Mouse (Mus musculus): ENCODE results near the gene Frat2. TPM values are rescaled to one million over a fixed set of nuclear protein-coding genes. Genes with fewer than 3 reads are reported as not detected.

Frat2 gene
- polyA plus RNA-seq, 1 experiment: 1.5 TPM

GRCm38 (mm10) chr19:41844345-41844744 is 3.6 kb downstream of the Frat2 start:
- DNase-seq (ENCODE audit: low read depth): no peak

- DNase-seq (ENCODE audit: low read depth): no peak
Observed at GRCm38 (mm10) chr19:41842706-41843105, 5.2 kb downstream of the Frat2 start.

- no peak for DNase-seq (ENCODE audit: low read depth)
Observed at GRCm38 (mm10) chr19:41842196-41842595, 5.7 kb downstream of the Frat2 start.

GRCm38 (mm10) chr19:41841105-41841750 is 6.7 kb downstream of the Frat2 start:
- no peak for DNase-seq (ENCODE audit: low read depth)

- no peak for DNase-seq (ENCODE audit: low read depth)
Observed at GRCm38 (mm10) chr19:41839685-41840084, 8.2 kb downstream of the Frat2 start.

GRCm38 (mm10) chr19:41838808-41839207 is 9.1 kb downstream of the Frat2 start:
- DNase-seq (ENCODE audit: low read depth): no peak

- DNase-seq (ENCODE audit: low read depth): no peak
Observed at GRCm38 (mm10) chr19:41837917-41838261, 10.0 kb downstream of the Frat2 start.

GRCm38 (mm10) chr19:41837194-41837916 is 10.6 kb downstream of the Frat2 start:
- DNase-seq (ENCODE audit: low read depth): no peak

GRCm38 (mm10) chr19:41836719-41837118 is 11.2 kb downstream of the Frat2 start:
- DNase-seq (ENCODE audit: low read depth): no peak

- no peak for DNase-seq (ENCODE audit: low read depth)
Observed at GRCm38 (mm10) chr19:41835816-41836215, 12.1 kb downstream of the Frat2 start.

GRCm38 (mm10) chr19:41835407-41835806 is 12.5 kb downstream of the Frat2 start:
- no peak for DNase-seq (ENCODE audit: low read depth)

GRCm38 (mm10) chr19:41832501-41833201 is 15.3 kb downstream of the Frat2 start:
- DNase-seq (ENCODE audit: low read depth): no peak

GRCm38 (mm10) chr19:41831718-41832391 is 16.1 kb downstream of the Frat2 start:
- DNase-seq (ENCODE audit: low read depth): no peak

GRCm38 (mm10) chr19:41831101-41831570 is 16.8 kb downstream of the Frat2 start:
- DNase-seq (ENCODE audit: low read depth): no peak

GRCm38 (mm10) chr19:41830106-41831031 is 17.6 kb downstream of the Frat2 start:
- DNase-seq (ENCODE audit: low read depth): no peak

GRCm38 (mm10) chr19:41829381-41830105 is 18.4 kb downstream of the Frat2 start, which contains the start of gene Frat1:
Gene Frat1, plus strand, starts transcription at chr19:41829970.
- DNase-seq (ENCODE audit: low read depth): peak; percentile 61

GRCm38 (mm10) chr19:41828941-41829340 is 19.0 kb downstream of the Frat2 start:
- no peak for DNase-seq (ENCODE audit: low read depth)

- DNase-seq (ENCODE audit: low read depth): no peak
Observed at GRCm38 (mm10) chr19:41826529-41826928, 21.4 kb downstream of the Frat2 start.

- no peak for DNase-seq (ENCODE audit: low read depth)
Observed at GRCm38 (mm10) chr19:41824950-41825349, 23.0 kb downstream of the Frat2 start.

- DNase-seq (ENCODE audit: low read depth): no peak
Observed at GRCm38 (mm10) chr19:41822589-41822988, 25.3 kb downstream of the Frat2 start.

Data from gonadal fat pad, adult 2 months (tissue).